Mouse (Mus musculus) midbrain, embryonic 15.5 days (tissue): ENCODE results near the gene Pars2. TPM values are rescaled to one million over a fixed set of nuclear protein-coding genes. Genes with fewer than 3 reads are reported as not detected.

Experiments
- ATAC-seq: fragments of 200-750 bp; cut with Nextera tagmentation; replicated peaks from 2 replicates; pipeline ENCODE4 v1.8.0; 2017; ENCODE audit warnings: moderate TSS enrichment
- H3K27ac ChIP-seq: fragments of 300-500 bp; sonication (generic); 2 replicates; pipeline ENCODE4 v1.5.1; 2015; ENCODE audit warnings: mild to moderate bottlenecking, inconsistent platforms
- H3K27me3 ChIP-seq: fragments of 300-500 bp; sonication (generic); replicated peaks from 2 replicates; pipeline ENCODE4 v1.6.1; 2015; ENCODE audit warnings: inconsistent platforms
- H3K36me3 ChIP-seq: fragments of 300-500 bp; sonication (generic); replicated peaks from 2 replicates; pipeline ENCODE4 v1.6.1; 2015; ENCODE audit warnings: inconsistent platforms
- H3K4me1 ChIP-seq: fragments of 300-500 bp; sonication (generic); 2 replicates; pipeline ENCODE4 v1.6.1; 2015; ENCODE audit warnings: inconsistent platforms
- H3K4me2 ChIP-seq: fragments of 300-500 bp; sonication (generic); 2 replicates; pipeline ENCODE4 v1.6.1; 2015; ENCODE audit warnings: inconsistent platforms, mild to moderate bottlenecking, moderate library complexity
- H3K4me3 ChIP-seq: fragments of 300-500 bp; sonication (generic); 2 replicates; pipeline ENCODE4 v1.5.1; 2015; ENCODE audit warnings: mild to moderate bottlenecking, inconsistent platforms
- H3K9ac ChIP-seq: fragments of 300-500 bp; sonication (generic); 2 replicates; pipeline ENCODE4 v1.6.1; 2015; ENCODE audit warnings: mild to moderate bottlenecking, inconsistent platforms
- H3K9me3 ChIP-seq: fragments of 300-500 bp; sonication (generic); 2 replicates; pipeline ENCODE4 v1.6.1; 2016; ENCODE audit warnings: inconsistent platforms
- WGBS: fragments of 180-500 bp; shearing (Covaris S2); methylation state at CpG from one replicate; pipeline ENCODE4 v1.1.7; 2015; ENCODE audit warnings: mixed read lengths; 5-methylcytosine and 5-hydroxymethylcytosine counted together
- polyA plus RNA-seq: library from polyadenylated mRNA; unstranded; fragments of >200 nt; fragmentation: Nextera tagmentation; extraction: Ambion mirVana; gene quantifications from 2 replicates; pipeline ENCODE4 v1.2.1, GENCODE M21; 2015

Gene Pars2
- 9.7 and 10.4 TPM in 2 replicates for polyA plus RNA-seq

GRCm38 (mm10) chr4:106650833-106651527 is at the start of gene Pars2:
Pars2 (plus strand) TSS chr4:106651069.
- Histone ChIP-seq H3K4me2 (peak within 1 kb of the TSS; percentile 85), H3K9ac (peak within 1 kb of the TSS; percentile 69), H3K27ac (peak within 1 kb of the TSS; percentile 66), H3K4me3 (peak within 1 kb of the TSS; percentile 53), H3K36me3 (no peaks in the 10 kb centered on the region), H3K4me1 (peaks cover 9% of the 10 kb centered on the region), H3K27me3 (peaks cover 11% of the 10 kb centered on the region), H3K9me3 (no peaks in the 10 kb centered on the region)
- peak; percentile 97 for ATAC-seq
- WGBS, result 2% methylated on average over 40 of the region's 40 CpGs

GRCm38 (mm10) chr4:106606639-106607554 is 44.0 kb upstream of the Pars2 start:
- 0 out of 2 replicates have a peak, but pooled peaks cover 5% of the 10 kb centered on the region for H3K4me1 ChIP-seq
- no peaks in the 10 kb centered on the region for H3K27me3 ChIP-seq
- H3K4me2 ChIP-seq, result peak overlapping the region; percentile 41
- ATAC-seq, result peak; percentile 93
- no peaks in the 10 kb centered on the region for H3K9me3 ChIP-seq
- H3K27ac ChIP-seq, result no peak overlapping the region
- peak overlapping the region; percentile 17 for H3K4me3 ChIP-seq
- 44% methylated on average over 18 of the region's 18 CpGs for WGBS
- H3K9ac ChIP-seq, result peak overlapping the region; percentile 27; the same call in 1 of the 2 replicates
- H3K36me3 ChIP-seq, result no peaks in the 10 kb centered on the region

DNA sequence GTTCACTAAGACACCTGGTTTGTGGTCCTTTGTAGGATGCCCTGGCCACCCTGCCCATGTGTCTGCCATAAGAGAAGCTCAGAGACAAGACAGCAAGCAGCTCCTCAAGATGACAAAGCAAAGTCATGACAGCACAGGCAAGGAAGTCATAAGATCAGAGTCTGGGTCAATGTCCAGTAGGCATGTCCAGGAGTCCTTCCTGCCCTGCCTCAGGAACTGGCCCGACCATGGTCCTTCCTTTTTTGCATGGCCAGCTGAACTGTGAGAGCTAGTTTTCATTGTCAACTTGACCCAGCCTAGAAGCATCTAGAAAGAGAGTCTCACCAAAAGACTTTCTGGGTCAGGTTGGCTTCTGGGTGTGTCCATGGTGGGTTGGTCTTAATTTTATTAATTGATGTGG is 43.0 kb upstream of the Pars2 start:
- ATAC-seq, result no peak
- Histone ChIP-seq H3K27ac (no peak overlapping the region), H3K36me3 (no peaks in the 10 kb centered on the region), H3K4me2 (no peak overlapping the region), H3K9ac (no peak overlapping the region), H3K9me3 (no peaks in the 10 kb centered on the region), H3K4me1 (0 out of 2 replicates have a peak, but pooled peaks cover 5% of the 10 kb centered on the region), H3K4me3 (no peak overlapping the region), H3K27me3 (no peaks in the 10 kb centered on the region)
- WGBS, result 92% methylated on average over 1 of the region's 1 CpGs

DNA sequence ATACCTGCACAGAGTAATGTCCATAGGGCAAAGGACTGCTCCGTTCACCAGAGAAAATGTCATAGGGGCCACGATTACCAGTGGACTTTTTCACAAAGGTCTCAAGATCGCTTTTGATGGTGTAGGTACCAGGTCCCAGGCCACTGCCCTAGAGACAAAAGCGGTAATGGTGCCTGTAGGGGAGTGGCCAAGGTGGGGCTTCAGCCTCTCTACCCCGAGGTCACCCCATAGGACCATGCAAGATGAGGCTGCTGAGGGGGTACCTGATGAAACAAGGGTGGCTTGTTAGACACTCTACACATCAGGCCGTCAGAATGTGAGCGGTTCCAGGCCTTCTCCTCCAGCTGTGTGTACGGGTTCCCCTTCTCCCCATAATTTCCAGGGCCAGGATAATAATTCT is 37.8 kb upstream of the Pars2 start:
- WGBS, result 79% methylated on average over 8 of the region's 8 CpGs
- peaks cover 15% of the 10 kb centered on the region for H3K4me1 ChIP-seq

DNA sequence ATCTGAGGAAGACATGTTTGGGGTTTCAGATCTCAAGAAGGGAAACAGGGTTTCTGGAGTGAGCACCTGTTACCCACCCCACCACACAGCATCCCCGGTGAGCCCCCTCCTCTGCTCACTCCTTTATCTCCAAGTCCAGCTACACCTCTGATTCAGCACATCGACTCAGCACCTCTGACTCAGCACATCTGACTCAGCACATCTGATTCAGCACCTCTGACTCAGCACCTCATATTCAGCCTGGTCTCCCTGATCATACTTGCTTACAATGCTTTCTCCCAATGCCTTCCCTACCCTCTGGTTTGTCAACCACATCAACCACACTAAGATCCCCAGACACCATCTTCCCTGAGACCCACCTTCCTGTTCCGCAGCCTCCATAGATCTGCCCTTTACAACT is 37.3 kb upstream of the Pars2 start:
- Histone ChIP-seq H3K9ac (no peak overlapping the region), H3K4me1 (peaks cover 15% of the 10 kb centered on the region), H3K4me3 (no peak overlapping the region), H3K4me2 (no peak overlapping the region), H3K9me3 (no peaks in the 10 kb centered on the region), H3K36me3 (no peaks in the 10 kb centered on the region), H3K27me3 (no peaks in the 10 kb centered on the region), H3K27ac (no peak overlapping the region)
- no peak for ATAC-seq
- WGBS, result 77% methylated on average over 3 of the region's 3 CpGs

More for the DNA sequence above, 37.8 kb upstream of the Pars2 start:
- Histone ChIP-seq H3K27me3 (no peaks in the 10 kb centered on the region), H3K27ac (no peak overlapping the region), H3K4me3 (no peak overlapping the region), H3K4me2 (no peak overlapping the region), H3K9me3 (no peaks in the 10 kb centered on the region), H3K36me3 (no peaks in the 10 kb centered on the region), H3K9ac (no peak overlapping the region)
- no peak for ATAC-seq

DNA sequence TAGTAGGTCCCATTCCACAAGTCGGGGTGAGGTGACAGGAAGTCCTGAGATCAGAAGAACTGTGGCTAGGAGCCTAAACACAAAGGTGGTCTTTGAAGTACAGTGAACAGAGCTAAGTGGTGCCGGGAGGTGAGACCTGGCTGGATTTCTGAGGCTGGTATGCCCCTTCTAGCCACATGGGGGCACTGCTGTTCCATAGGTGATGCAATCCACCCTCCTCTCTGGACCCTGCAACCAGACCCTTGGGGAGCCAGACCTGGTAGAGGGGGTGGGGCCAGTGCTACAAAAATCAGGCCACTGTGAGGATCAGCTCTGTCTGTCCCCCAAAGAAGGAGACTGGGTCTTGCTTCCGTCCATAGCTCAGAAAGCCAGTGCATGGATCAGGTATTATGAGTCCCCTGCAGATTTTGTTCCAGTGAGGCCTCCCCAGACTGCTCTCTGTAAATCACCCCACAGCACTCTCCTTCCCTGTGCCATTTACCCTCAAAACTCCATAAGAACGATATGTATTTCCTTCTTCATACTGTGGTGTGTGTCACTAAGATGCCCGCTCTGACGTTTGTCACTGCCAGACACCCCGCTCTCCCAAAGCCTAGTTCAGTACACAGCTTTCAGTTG is 36.6 kb upstream of the Pars2 start:
- 37% methylated on average over 7 of the region's 7 CpGs for WGBS
- H3K4me1 ChIP-seq, result peaks cover 15% of the 10 kb centered on the region
- peak; percentile 86 for ATAC-seq
- H3K9me3 ChIP-seq, result no peaks in the 10 kb centered on the region
- no peaks in the 10 kb centered on the region for H3K36me3 ChIP-seq
- H3K9ac ChIP-seq, result peak overlapping the region; percentile 8; the same call in 1 of the 2 replicates
- H3K27ac ChIP-seq, result no peak overlapping the region
- H3K4me2 ChIP-seq, result no peak overlapping the region
- H3K4me3 ChIP-seq, result no peak overlapping the region
- H3K27me3 ChIP-seq, result no peaks in the 10 kb centered on the region

DNA sequence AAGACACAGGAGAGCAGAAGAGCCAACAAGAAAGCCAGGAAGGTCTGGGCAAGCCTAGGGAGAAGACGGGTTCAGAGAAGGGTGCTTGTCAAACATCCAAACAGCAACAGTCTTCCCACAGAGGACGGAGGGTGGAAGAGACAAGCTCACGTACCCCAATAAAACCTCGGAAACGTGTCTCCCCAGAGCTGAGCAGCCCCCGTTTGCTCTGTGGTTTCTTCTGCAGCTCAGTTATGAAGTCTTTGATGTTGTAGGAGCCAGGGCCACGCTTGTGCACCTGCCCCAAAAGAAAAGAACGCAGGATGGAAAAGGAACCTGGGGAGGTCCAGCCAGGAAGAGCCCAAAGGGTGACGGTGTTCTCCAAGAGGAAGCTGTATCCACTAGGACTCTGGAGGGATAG is 36.0 kb upstream of the Pars2 start:
- no peak for ATAC-seq
- peaks cover 15% of the 10 kb centered on the region for H3K4me1 ChIP-seq
- H3K9ac ChIP-seq, result no peak overlapping the region
- H3K4me3 ChIP-seq, result no peak overlapping the region
- H3K27ac ChIP-seq, result no peak overlapping the region
- H3K4me2 ChIP-seq, result no peak overlapping the region
- no peaks in the 10 kb centered on the region for H3K9me3 ChIP-seq
- H3K36me3 ChIP-seq, result no peaks in the 10 kb centered on the region
- 83% methylated on average over 9 of the region's 9 CpGs for WGBS
- H3K27me3 ChIP-seq, result no peaks in the 10 kb centered on the region

DNA sequence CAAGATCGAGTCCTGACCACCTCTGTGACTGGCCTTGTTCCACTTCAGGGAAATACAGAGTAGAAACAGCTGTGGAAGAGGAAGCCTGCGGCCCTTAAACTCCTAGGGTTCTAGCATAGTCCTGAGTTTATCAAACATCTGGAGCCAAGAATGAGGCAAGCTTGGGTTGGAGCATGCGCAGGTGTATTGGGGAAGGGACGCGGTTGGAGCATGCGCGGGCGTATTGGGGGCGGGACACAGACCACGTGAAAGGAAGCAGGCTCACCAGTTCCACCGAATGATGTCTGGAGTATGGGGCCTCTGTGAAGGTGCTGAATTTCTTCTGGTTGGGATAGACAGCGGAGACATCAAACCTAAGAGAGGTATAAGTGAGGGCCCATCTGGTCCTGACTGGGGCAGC is 35.2 kb upstream of the Pars2 start:
- WGBS, result 85% methylated on average over 12 of the region's 12 CpGs
- Histone ChIP-seq H3K9ac (no peak overlapping the region), H3K27me3 (no peaks in the 10 kb centered on the region), H3K36me3 (no peaks in the 10 kb centered on the region), H3K27ac (no peak overlapping the region), H3K4me2 (no peak overlapping the region), H3K4me1 (peaks cover 15% of the 10 kb centered on the region), H3K9me3 (no peaks in the 10 kb centered on the region), H3K4me3 (no peak overlapping the region)
- ATAC-seq, result no peak

- H3K4me2 ChIP-seq, result peak within 1 kb of the TSS; percentile 52
- 1% methylated on average over 18 of the region's 19 CpGs for WGBS
- H3K4me1 ChIP-seq, result peaks cover 15% of the 10 kb centered on the region
- H3K9me3 ChIP-seq, result no peaks in the 10 kb centered on the region
- ATAC-seq, result no peak
- H3K27ac ChIP-seq, result no peak within 1 kb of the TSS
- 0 out of 2 replicates have a peak within 1 kb of the TSS, but pooled peaks have one; percentile 6 for H3K9ac ChIP-seq
- H3K4me3 ChIP-seq, result peak within 1 kb of the TSS; percentile 20
- H3K27me3 ChIP-seq, result peaks cover 7% of the 10 kb centered on the region
- no peaks in the 10 kb centered on the region for H3K36me3 ChIP-seq
Observed at GRCm38 (mm10) chr4:106617056-106617455, 33.8 kb upstream of the Pars2 start, which contains the start of gene Lexm. Lexm (minus strand) TSS chr4:106617241.

GRCm38 (mm10) chr4:106618898-106619297 is 32.0 kb upstream of the Pars2 start:
- Histone ChIP-seq H3K27me3 (peaks cover 25% of the 10 kb centered on the region), H3K9ac (no peak overlapping the region), H3K9me3 (no peaks in the 10 kb centered on the region), H3K4me2 (no peak overlapping the region), H3K4me1 (peaks cover 24% of the 10 kb centered on the region), H3K27ac (no peak overlapping the region), H3K36me3 (no peaks in the 10 kb centered on the region), H3K4me3 (no peak overlapping the region)
- no peak for ATAC-seq
- 86% methylated on average over 4 of the region's 4 CpGs for WGBS

- no peak overlapping the region for H3K9ac ChIP-seq
- no peaks in the 10 kb centered on the region for H3K9me3 ChIP-seq
- no peak overlapping the region for H3K4me3 ChIP-seq
- 81% methylated on average over 3 of the region's 3 CpGs for WGBS
- H3K27me3 ChIP-seq, result peaks cover 36% of the 10 kb centered on the region
- no peak overlapping the region for H3K4me2 ChIP-seq
- H3K36me3 ChIP-seq, result no peaks in the 10 kb centered on the region
- H3K27ac ChIP-seq, result no peak overlapping the region
- peaks cover 27% of the 10 kb centered on the region for H3K4me1 ChIP-seq
- ATAC-seq, result no peak
Observed at GRCm38 (mm10) chr4:106621428-106621827, 29.4 kb upstream of the Pars2 start.

- no peak within 1 kb of the TSS for H3K4me3 ChIP-seq
- H3K27me3 ChIP-seq, result peaks cover 36% of the 10 kb centered on the region
- 28% methylated on average over 16 of the region's 16 CpGs for WGBS
- H3K27ac ChIP-seq, result no peak within 1 kb of the TSS
- peak within 1 kb of the TSS; percentile 15; the same call in 1 of the 2 replicates for H3K4me2 ChIP-seq
- no peaks in the 10 kb centered on the region for H3K9me3 ChIP-seq
- no peak for ATAC-seq
- no peaks in the 10 kb centered on the region for H3K36me3 ChIP-seq
- H3K4me1 ChIP-seq, result peaks cover 25% of the 10 kb centered on the region
- H3K9ac ChIP-seq, result no peak within 1 kb of the TSS
Observed at GRCm38 (mm10) chr4:106622030-106622493, 28.8 kb upstream of the Pars2 start, which contains the start of gene Ttc22. Ttc22 (plus strand) TSS chr4:106622432.
